Mouse (Mus musculus): ENCODE data around the gene Ccnt1.

DNA sequence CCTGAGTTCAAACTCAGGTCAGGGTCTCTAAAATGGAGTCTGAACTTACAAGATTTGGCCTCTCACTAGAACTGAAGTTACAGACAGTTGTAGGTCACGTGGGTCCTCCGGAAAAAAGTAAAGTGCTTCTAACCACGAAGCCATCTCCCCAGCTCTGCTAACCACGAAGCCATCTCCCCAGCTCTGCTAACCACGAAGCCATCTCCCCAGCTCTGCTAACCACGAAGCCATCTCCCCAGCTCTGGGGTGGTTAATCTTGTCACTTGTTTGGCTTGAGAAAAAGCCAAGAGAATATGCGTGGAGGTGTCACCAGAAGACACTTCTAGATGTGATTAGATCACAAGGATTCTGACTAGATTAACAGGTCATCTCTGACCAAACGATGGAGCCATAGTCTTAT is 56.6 kb downstream of the Ccnt1 start:
- no peak for TF ChIP-seq CTCF (IDR thresholded peaks at IDR 0.05; ENCODE audit: borderline replicate concordance, control insufficient read depth, extremely low read depth, insufficient read depth, low read length, poor library complexity)
- TF ChIP-seq POLR2A (IDR thresholded peaks at IDR 0.05; ENCODE audit: control insufficient read depth, extremely low read depth, insufficient read depth, low read length, poor library complexity), result no peak
